In genomic region chr19:47645583-47645982, GRCm38 (mm10) we compare ENCODE assay signal across 14 mouse cellular contexts. TPM values are rescaled to one million over a fixed set of nuclear protein-coding genes. Genes with fewer than 3 reads are reported as not detected.
A peak's percentile ranks its signal among the peaks of the same experiment; 100 is the strongest.
DNase-seq lines count a peak whose midpoint lies in the region; ATAC-seq and TF ChIP-seq lines count a peak whose summit lies in the region.
"Had no signal": no experiment of that assay in that cellular context is flagged by ENCODE, and none has a peak within 500 bp of the region (broad histone marks: within the 10 kb centered on the region; RNA-seq: fewer than 3 reads in every experiment).

No protein-coding gene starts in this region.

- no peak overlapping the region for H3K9ac ChIP-seq in heart, embryonic 15.5 days
- H3K9ac ChIP-seq: lung, embryonic 14.5 days; neural tube, embryonic 15.5 days had no signal

- no peak overlapping the region for H3K4me2 ChIP-seq in heart, embryonic 15.5 days
- H3K4me2 ChIP-seq: lung, embryonic 14.5 days; neural tube, embryonic 15.5 days had no signal

- no peaks in the 10 kb centered on the region for H3K9me3 ChIP-seq in heart, embryonic 15.5 days (replicated peaks)
- H3K9me3 ChIP-seq: megakaryocyte, embryonic 14.5 days; neural tube, embryonic 15.5 days had no signal

- H3K4me1 ChIP-seq in heart, embryonic 15.5 days (replicated peaks): peaks cover 13% of the 10 kb centered on the region; the same call in 1 of the 2 replicates
- H3K4me1 ChIP-seq: neural tube, embryonic 15.5 days had no signal

- peak; percentile 63; the same call in 1 of the 2 replicates for ATAC-seq in heart, embryonic 15.5 days (replicated peaks; ENCODE audit: insufficient number of reproducible peaks, insufficient read depth, low FRiP score, low read depth)

- no peak overlapping the region for H3K4me3 ChIP-seq in layer of hippocampus, adult 2 months
- no peak overlapping the region for H3K4me3 ChIP-seq in heart, embryonic 15.5 days
- H3K4me3 ChIP-seq: erythroblast, embryonic 14.5 days; megakaryocyte, embryonic 14.5 days; neural tube, embryonic 15.5 days had no signal

- H3K27ac ChIP-seq in layer of hippocampus, adult 2 months: peak overlapping the region; percentile 82; the same call in 1 of the 2 replicates
- H3K27ac ChIP-seq in heart, embryonic 15.5 days: no peak overlapping the region
- H3K27ac ChIP-seq: neural tube, embryonic 15.5 days had no signal

- TF ChIP-seq CTCF in layer of hippocampus, adult 2 months (conservative IDR thresholded peaks at IDR 0.05): no peak

- DNase-seq in embryo, embryonic 10.5 days (ENCODE audit: low spot score): peak; percentile 6
- DNase-seq in embryo, embryonic 10 days (ENCODE audit: low spot score): no peak
- no peak for DNase-seq in layer of hippocampus, adult 2 months (ENCODE audit: low spot score in 2 of 2)
- no peak for DNase-seq in layer of hippocampus, adult 11-12 months (ENCODE audit: low spot score)
- peak; percentile 62 for DNase-seq in Muller cell, postnatal 12 days (ENCODE audit: inconsistent ontology term)
- DNase-seq in urinary bladder, postnatal 25 days (ENCODE audit: low spot score): no peak
- no peak for DNase-seq in urinary bladder, postnatal 10 days (ENCODE audit: low spot score)
- DNase-seq: adrenal gland, postnatal 10 days; lung, embryonic 14.5 days had no signal

- H3K36me3 ChIP-seq in heart, embryonic 15.5 days: peaks cover 23% of the 10 kb centered on the region

- H3K27me3 ChIP-seq in heart, embryonic 15.5 days: no peaks in the 10 kb centered on the region
- H3K27me3 ChIP-seq: megakaryocyte, embryonic 14.5 days; neural tube, embryonic 15.5 days had no signal

- WGBS in heart, embryonic 15.5 days: 28% methylated on average over 6 of the region's 6 CpGs

RNA-seq across cellular contexts. Expression of gene Col17a1, which starts 46.3 kb away (rescaled TPM):
- total RNA-seq in layer of hippocampus, adult 2 months (2021): not detected
- polyA plus RNA-seq in heart, embryonic 15.5 days (2015; fragmentation: Nextera tagmentation; extraction: Ambion mirVana): 0.30 and 0.86 TPM in 2 replicates
- total RNA-seq: hematopoietic stem cell, adult 5-6 weeks had no signal
- polyA plus RNA-seq: erythroblast, embryonic 14.5 days had no signal

Comparison
In these comparisons a context has a peak if more than half of its experiments do, and no peak if none do; other contexts are left out.
1. DNase-seq: peak in embryo, embryonic 10.5 days (single experiment) and Muller cell, postnatal 12 days (single experiment); none in embryo, embryonic 10 days (single experiment), layer of hippocampus, adult 2 months (0 of 2), layer of hippocampus, adult 11-12 months (single experiment), urinary bladder, postnatal 25 days (single experiment) and urinary bladder, postnatal 10 days (single experiment).